Mouse (Mus musculus) kidney, postnatal 25 days (tissue): Measurements from ENCODE around the gene Csnk2b.
"Not testable (repeated sequence)": the region's sequence is repeated elsewhere in the genome, so short reads cannot be mapped to it uniquely, and the experiment has no call there.

Experiments
- DNase-seq, 2 experiments: peaks; one replicate each; pipeline ENCODE4 v3.0.0; 2021; ENCODE audit warnings: mixed read lengths in 2 of 2

Gene Csnk2b

GRCm38 (mm10) chr17:35152121-35152520, 30.3 kb upstream of the Csnk2b start:
- no peak for DNase-seq

DNA sequence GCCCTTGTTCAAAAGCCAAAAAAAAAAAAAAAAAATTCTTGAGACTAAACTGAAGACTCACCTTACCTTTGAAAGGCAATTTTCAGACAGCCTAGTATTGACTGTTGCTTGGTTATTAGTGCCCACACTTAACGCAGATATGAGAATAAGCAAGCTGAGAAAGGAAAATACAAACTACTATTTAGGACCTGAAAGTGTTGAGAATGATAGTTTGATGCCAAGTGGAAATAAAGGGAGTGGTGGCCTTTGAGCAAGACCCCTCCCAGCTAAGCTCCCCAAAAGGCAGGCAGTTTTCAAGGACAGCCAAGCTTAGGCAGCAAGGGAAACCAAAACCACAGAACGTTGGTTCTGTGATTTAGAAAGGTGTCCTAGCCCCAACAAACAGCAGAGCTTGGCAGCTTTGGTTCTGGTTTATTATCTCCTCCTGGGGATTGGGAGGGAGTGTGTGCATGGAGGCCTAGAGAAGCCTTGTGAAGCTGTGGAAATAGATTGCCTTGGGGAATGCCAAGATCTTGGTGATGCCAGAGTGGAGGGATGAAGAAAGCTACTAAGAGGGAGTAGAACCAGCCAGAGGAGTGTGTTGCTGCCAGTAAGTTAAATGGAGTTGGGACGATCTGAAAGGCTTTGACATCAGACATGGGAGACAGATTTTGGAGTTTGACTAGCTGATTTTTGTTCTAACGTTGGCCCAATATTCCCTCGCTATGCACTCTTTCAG, 26.2 kb upstream of the Csnk2b start:
- DNase-seq: no peak

- DNase-seq: no peak
These were observed 25.5 kb upstream of the Csnk2b start for GRCm38 (mm10) chr17:35147348-35147747.

- no peak for DNase-seq
These were observed 24.3 kb upstream of the Csnk2b start for GRCm38 (mm10) chr17:35146139-35146538.

DNA sequence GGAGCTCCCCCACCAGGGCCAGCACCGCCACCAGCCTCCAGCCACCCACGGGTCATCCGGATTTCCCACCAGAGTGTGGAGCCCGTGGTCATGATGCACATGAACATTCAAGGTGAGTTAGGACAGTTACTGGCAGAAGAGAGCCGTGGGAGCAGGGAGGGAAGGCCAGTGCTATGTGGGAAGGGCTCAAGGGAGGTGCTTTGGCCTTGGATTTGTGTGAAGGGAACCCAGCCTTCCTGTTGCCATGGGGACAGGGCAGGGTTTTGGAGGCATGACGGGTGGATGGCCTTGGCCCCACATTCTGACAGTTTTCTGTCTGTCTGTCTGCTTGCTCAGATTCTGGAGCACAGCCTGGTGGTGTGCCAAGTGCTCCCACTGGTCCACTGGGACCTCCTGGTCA, 20.1 kb upstream of the Csnk2b start:
- no peak for DNase-seq

DNA sequence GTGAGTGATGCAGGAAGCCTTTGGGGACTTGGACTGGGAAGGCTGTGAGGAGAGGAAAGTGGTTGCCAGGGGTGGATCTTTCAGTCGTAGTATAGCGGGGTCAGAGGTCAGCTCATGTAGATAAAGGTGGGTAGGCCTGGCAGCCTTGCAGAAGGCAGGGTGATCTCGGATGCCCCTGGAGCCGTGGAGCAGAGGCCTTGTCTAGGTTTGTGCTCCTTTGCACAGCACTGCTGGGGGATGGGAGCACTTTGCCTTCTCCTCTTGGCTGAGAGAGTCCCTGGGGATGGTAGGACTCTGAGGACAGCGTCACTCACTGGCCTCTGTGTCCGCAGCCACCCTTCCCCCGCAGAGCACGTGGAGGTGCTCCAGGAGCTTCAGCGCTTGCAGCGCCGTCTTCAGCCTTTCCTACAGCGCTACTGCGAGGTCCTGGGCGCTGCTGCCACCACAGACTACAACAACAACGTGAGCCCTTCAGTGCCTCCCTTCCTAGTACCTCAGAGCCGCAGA, 18.7 kb upstream of the Csnk2b start:
- no peak for DNase-seq

DNA sequence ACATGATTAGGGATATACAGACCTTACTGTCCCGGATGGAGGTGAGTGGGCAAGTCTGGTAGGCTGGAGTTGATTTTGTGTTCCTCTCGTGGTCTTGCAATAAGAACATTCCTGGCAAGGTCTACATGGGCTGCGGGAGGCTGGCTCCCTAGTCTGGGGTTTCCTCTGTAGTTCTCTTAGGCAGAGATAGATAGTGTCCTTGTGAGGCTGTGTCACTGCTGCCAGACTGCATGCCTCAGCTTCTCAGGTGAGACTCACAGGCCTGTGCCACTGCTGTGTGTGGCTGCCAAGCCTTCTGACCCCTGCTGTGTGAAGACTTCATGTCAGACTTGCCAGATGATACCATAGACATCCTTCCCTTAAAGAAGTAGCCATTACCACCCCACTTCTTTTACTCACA, 17.4 kb upstream of the Csnk2b start:
- no peak for DNase-seq

GRCm38 (mm10) chr17:35135591-35136320, 13.9 kb upstream of the Csnk2b start:
- DNase-seq: peak in 1 of 2 experiments; percentile 80

DNA sequence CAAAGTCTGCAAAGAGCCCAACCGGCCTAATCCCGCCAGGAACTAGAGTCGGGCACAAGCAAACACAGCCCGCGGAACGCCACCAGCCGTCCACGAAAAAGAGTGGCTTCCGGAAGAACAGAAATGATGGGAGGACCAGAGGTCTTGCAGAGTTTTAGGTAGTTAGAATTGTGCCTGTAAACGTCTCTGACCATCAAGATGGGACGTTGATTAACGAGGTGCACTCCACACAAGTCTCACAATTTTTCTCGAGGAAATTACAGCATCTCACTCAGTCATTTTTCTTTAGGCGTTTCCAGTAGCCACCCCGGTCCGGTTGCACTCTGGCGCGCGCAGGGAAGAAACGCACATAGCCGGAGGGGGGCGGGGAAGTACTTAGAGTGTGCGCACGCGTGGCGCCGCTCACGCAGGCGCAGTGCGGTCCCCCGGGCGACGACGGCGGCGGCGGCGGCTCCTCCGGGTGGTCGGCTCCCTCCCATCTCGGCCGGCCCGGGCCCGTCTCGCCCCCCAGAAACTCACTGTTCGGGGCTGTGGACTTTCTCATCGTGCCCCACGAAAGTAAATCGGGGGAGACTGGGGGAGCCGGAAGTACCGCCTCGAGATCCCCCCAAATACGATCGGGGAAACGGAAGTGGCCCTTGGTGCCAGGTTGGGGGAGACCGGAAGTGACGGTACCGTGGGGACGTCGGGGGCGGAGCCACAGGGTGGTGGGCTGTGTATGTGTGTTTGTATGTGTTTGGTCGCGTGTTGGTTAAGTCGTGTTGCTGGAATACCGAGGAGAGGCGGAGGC, 13.1 kb upstream of the Csnk2b start, which contains the start of gene Bag6:
Bag6 (plus strand) TSS at position 378 of the 790 bp plus-strand sequence.
- peak; percentile 96 for DNase-seq

GRCm38 (mm10) chr17:35133517-35133916, 11.7 kb upstream of the Csnk2b start:
- no peak for DNase-seq

DNA sequence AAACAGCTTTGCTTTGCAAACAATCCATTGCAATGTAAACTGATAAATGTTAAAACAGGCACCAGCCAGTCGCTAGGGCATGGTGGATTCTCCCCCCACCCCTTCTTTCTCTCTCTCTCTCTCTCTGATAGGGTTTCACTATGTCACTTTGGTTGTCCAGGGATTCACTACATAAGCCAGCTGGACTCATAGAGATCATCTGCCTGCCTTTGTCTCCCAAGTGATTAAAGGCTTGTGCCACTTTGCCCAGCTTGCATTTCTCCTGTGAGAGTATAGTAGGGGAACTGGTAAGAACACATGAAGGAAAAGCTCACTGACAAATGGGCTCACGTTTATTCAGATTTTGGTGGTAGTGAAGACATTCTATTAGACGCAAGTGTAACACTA, 10.3 kb upstream of the Csnk2b start:
- DNase-seq: no peak

GRCm38 (mm10) chr17:35131500-35132173, 9.8 kb upstream of the Csnk2b start, which contains the start of gene Apom:
Gene Apom, minus strand, starts transcription at chr17:35132050.
- peak; percentile 32 to 54 for DNase-seq

DNA sequence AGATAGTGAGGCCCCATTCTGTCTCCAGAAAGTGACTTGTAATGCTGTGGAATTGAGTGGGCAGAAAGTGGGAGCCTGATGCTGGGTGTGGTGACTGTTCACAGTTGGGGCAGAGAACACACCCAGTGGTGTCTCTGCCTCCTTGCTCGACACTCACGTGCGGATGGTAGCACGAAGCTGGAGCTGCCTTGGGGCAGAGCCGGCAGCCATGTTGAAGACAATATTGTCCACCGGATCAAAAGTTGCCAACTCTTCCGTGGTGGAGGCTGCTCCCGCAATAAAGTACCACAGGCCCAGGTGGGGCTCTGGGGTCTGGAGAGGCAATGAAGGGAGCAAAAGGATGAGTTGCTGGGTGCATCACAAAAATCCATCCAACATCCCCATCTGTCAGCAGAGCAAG, 9.2 kb upstream of the Csnk2b start:
- no peak for DNase-seq

GRCm38 (mm10) chr17:35128996-35129395, 7.1 kb upstream of the Csnk2b start:
- DNase-seq: no peak

DNA sequence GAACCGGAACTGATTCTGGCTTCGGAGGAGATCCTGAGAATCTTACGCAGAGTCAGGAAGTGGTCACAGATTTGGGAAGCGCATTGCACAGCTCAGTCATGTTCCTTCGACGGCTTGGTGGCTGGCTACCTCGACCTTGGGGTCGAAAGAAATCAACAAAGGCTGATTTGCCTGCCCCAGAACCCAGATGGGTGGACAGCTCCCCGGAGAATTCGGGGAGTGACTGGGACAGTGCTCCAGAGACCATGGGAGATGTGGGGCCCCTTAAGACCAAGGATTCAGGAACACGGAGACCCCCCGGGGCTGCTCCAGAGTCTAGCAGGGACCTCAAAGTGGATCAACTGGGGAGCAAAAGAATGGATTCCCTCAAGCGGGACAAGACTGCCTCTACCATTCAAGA, 5.2 kb upstream of the Csnk2b start:
- DNase-seq: no peak

- peak; percentile 78 to 88 for DNase-seq
These were observed 4.4 kb upstream of the Csnk2b start, which contains the start of gene D17H6S53E for GRCm38 (mm10) chr17:35126206-35126611. Gene D17H6S53E, plus strand, starts transcription at chr17:35126373.

DNA sequence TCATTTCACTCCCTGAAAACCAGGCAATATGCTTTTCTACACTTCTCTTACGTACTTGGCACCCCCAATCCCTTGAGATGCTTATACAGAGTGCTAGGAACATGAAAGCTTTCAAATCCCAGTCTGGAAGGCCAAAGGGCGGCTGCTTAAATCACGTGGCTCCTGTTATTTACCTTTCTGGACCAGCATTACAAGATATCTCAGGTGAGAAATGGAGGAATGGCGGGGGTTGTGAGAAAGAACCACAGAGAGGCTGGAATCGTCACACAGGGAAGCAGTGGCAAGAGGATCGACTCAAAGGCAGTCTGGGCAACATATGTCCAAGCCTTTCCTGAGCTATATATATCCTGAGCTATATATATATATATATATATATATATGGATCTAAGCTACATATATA, 3.7 kb upstream of the Csnk2b start:
- peak in 1 of 2 experiments; percentile 21 for DNase-seq

- no peak for DNase-seq
These were observed 3.2 kb upstream of the Csnk2b start for GRCm38 (mm10) chr17:35125081-35125480.

DNA sequence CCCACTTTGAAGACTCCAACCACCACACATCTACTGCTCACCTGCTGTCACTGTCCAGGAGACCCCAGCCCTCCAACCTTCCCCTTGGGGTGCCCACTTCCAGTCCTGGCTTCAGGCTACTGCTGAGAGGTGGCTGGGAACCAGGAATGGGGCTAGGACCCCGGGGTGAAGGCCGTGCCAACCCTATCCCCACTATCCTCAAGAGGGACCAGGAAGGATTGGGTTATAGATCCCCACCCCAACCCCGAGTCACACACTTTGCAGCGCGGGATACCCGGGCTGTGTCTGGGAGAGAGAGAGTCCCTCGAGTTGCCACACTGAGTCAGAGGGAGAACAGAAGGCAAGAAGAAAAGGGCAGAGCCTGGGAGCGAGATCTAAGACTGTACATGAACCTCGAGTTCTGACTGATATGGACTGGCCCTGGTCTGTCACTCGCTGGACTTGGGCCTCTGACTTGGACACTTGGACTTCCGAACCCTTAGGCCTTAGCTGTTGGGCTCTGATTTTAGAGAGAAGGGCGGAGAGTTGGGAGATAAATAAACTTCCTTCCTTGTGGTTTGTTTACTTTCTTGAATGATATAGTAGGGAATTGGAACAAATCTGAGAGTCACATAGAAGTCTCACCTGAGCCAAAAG, 2.5 kb upstream of the Csnk2b start:
- peak in 1 of 2 experiments; percentile 53 for DNase-seq

GRCm38 (mm10) chr17:35123287-35123686, 1.4 kb upstream of the Csnk2b start:
- not testable (repeated sequence) for DNase-seq

DNA sequence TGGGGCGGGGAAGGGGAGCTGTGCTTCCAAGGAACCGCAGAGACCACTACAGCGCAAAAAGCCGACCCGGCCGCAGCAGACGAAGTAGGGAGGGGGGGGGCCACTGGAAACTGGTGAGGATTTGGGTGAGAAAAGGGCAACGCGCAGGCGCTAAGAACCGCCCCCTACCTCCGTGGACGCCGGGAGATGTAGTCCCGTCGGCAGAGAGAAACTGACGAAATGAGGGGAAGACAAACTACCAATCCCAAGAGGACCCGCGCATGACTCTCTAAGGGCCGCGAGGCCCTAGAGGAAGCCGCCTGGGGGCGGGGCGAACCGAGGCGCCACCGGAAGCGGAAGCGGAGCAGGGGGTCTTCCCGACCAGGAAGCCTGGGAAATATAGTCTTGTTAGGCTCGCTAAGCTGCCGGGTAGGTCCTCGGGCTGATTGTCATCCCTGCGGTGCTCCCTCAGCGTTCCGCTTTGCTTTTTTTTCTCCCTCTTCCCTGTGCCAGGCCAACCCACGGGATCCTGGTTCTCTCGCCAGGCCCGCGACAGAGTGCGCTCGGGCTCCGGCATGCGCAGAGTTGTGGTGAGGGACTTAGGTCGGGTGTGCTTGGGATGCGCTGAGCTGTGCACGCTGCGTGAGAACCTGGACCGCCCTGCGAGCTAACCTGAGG, 582 bp downstream of the Csnk2b start, which contains the start of gene Gpank1:
Gpank1 (plus strand) TSS at position 313 of the 657 bp plus-strand sequence.
- peak; percentile 97 to 99 for DNase-seq
